Mouse (Mus musculus): Measurements from ENCODE around the gene Clic5. TPM values are rescaled to one million over a fixed set of nuclear protein-coding genes. Genes with fewer than 3 reads are reported as not detected.
"Not testable (repeated sequence)": the region's sequence is repeated elsewhere in the genome, so short reads cannot be mapped to it uniquely, and the experiment has no call there.

Gene Clic5
- total and polyA plus RNA-seq, 2 experiments, result 0.15 to 0.37 TPM

DNA sequence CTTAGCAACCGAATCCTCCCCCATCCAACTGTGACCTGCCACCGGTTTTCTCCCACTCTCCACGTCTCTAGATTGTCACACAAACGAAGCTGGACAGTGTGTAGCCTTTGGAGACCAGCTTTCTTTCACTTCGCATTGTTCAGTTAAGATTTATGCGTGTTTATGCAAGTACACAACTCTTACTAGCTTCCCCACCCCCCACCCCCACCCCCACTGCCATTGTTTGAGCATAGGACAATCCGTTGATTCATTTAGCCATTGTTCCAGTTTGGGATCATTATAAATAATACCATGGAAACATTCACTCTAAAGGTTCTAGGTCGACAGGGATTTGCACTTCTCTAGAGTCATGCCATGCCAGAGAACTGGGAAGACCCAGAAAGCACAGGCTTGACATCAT lies 7.0 kb upstream of the Clic5 start:
- TF ChIP-seq CTCF (IDR thresholded peaks at IDR 0.05; ENCODE audit: low read depth, low read length) (no peak), POLR2A (IDR thresholded peaks at IDR 0.05; ENCODE audit: extremely low read depth, insufficient read depth, low read length) (no peak)
- H3K4me3 ChIP-seq (ENCODE audit: insufficient read depth, low read depth, low read length), result no peak overlapping the region
- DNase-seq (ENCODE audit: extremely low read depth, low read depth, low spot score), result no peak
- H3K4me1 ChIP-seq (ENCODE audit: control insufficient read depth, insufficient read depth, low read length), result no peaks in the 10 kb centered on the region
- H3K79me2 ChIP-seq (ENCODE audit: control insufficient read depth, insufficient read depth, low read length), result no peaks in the 10 kb centered on the region
- 79% methylated on average over 8 of the region's 8 CpGs for WGBS
- H3K9ac ChIP-seq (ENCODE audit: low read depth, low read length), result no peak overlapping the region
- H3K36me3 ChIP-seq (ENCODE audit: control insufficient read depth, insufficient read depth, low read length), result no peaks in the 10 kb centered on the region
- no peaks in the 10 kb centered on the region for H3K27me3 ChIP-seq (ENCODE audit: control insufficient read depth, insufficient read depth, low read length)
- no peak overlapping the region for H3K27ac ChIP-seq (replicated peaks; ENCODE audit: insufficient read depth, low read depth, low read length)

DNA sequence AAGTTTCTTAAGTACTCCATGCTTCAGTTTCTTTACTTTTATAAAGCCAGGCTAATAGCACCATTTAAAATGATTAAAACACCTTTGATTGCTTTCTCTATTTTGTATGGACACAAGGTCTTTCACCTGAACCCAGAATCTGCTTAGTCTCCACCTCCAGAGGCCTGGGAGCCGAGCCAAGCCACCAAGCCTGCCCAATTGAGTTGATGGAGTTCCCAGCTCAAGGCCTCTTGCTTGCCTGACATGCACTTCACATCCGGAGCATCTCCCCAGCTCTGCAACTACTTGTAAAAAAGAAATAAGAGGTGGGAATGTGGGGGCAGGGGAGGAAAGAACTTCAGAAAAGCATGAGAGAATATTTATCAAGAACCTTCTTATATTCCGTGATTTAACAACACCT lies 1.5 kb upstream of the Clic5 start:
- no peak overlapping the region for H3K4me3 ChIP-seq (ENCODE audit: insufficient read depth, low read depth, low read length)
- TF ChIP-seq POLR2A (IDR thresholded peaks at IDR 0.05; ENCODE audit: extremely low read depth, insufficient read depth, low read length), result no peak
- no peak for TF ChIP-seq CTCF (IDR thresholded peaks at IDR 0.05; ENCODE audit: low read depth, low read length)
- no peaks in the 10 kb centered on the region for H3K79me2 ChIP-seq (ENCODE audit: control insufficient read depth, insufficient read depth, low read length)
- no peaks in the 10 kb centered on the region; the same call in 1 of the 2 replicates for H3K4me1 ChIP-seq (ENCODE audit: control insufficient read depth, insufficient read depth, low read length)
- no peaks in the 10 kb centered on the region for H3K36me3 ChIP-seq (ENCODE audit: control insufficient read depth, insufficient read depth, low read length)
- WGBS, result 81% methylated on average over 3 of the region's 3 CpGs
- no peak for DNase-seq (ENCODE audit: extremely low read depth, low read depth, low spot score)
- H3K27ac ChIP-seq (replicated peaks; ENCODE audit: insufficient read depth, low read depth, low read length), result no peak overlapping the region
- no peak overlapping the region for H3K9ac ChIP-seq (ENCODE audit: low read depth, low read length)
- H3K27me3 ChIP-seq (ENCODE audit: control insufficient read depth, insufficient read depth, low read length), result no peaks in the 10 kb centered on the region

- H3K27ac ChIP-seq (replicated peaks; ENCODE audit: insufficient read depth, low read depth, low read length), result not testable (repeated sequence)
These were observed 847 bp upstream of the Clic5 start for GRCm38 (mm10) chr17:44187537-44187936.

DNA sequence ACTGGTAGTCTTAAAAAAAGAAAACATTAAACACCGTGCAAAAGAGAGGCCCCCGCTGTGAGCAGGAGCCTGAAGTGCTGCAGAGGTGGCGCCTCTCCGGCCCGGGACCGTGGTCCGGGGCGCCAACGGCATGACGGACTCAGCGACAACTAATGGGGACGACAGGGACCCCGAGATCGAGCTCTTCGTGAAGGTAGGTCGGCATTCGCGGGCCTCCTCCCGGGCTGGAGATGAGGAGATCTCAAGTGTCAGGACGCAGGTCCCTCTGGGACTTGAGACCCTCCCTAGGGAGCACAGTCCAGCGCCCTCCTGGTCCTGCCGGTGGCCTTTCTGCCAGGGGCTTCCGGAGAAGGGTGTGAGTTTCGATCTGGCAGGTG lies 373 bp downstream of the Clic5 start:
- TF ChIP-seq CTCF (IDR thresholded peaks at IDR 0.05; ENCODE audit: low read depth, low read length) (no peak), POLR2A (IDR thresholded peaks at IDR 0.05; ENCODE audit: extremely low read depth, insufficient read depth, low read length) (no peak)
- H3K4me3 ChIP-seq (ENCODE audit: insufficient read depth, low read depth, low read length), result peak overlapping the region; percentile 41
- peak overlapping the region; percentile 48 for H3K9ac ChIP-seq (ENCODE audit: low read depth, low read length)
- no peak for DNase-seq (ENCODE audit: extremely low read depth, low read depth, low spot score)
- H3K4me1 ChIP-seq (ENCODE audit: control insufficient read depth, insufficient read depth, low read length), result no peaks in the 10 kb centered on the region; the same call in 1 of the 2 replicates
- H3K27me3 ChIP-seq (ENCODE audit: control insufficient read depth, insufficient read depth, low read length), result no peaks in the 10 kb centered on the region
- H3K36me3 ChIP-seq (ENCODE audit: control insufficient read depth, insufficient read depth, low read length), result no peaks in the 10 kb centered on the region
- WGBS, result 1% methylated on average over 24 of the region's 24 CpGs
- no peaks in the 10 kb centered on the region for H3K79me2 ChIP-seq (ENCODE audit: control insufficient read depth, insufficient read depth, low read length)
- no peak overlapping the region for H3K27ac ChIP-seq (replicated peaks; ENCODE audit: insufficient read depth, low read depth, low read length)

More at GRCm38 (mm10) chr17:44187537-44187936, 847 bp upstream of the Clic5 start:
- not testable (repeated sequence) for H3K4me1 ChIP-seq (ENCODE audit: control insufficient read depth, insufficient read depth, low read length); H3K27me3 ChIP-seq (ENCODE audit: control insufficient read depth, insufficient read depth, low read length); DNase-seq (ENCODE audit: extremely low read depth, low read depth, low spot score); H3K36me3 ChIP-seq (ENCODE audit: control insufficient read depth, insufficient read depth, low read length); H3K9ac ChIP-seq (ENCODE audit: low read depth, low read length); H3K79me2 ChIP-seq (ENCODE audit: control insufficient read depth, insufficient read depth, low read length); H3K4me3 ChIP-seq (ENCODE audit: insufficient read depth, low read depth, low read length)

DNA sequence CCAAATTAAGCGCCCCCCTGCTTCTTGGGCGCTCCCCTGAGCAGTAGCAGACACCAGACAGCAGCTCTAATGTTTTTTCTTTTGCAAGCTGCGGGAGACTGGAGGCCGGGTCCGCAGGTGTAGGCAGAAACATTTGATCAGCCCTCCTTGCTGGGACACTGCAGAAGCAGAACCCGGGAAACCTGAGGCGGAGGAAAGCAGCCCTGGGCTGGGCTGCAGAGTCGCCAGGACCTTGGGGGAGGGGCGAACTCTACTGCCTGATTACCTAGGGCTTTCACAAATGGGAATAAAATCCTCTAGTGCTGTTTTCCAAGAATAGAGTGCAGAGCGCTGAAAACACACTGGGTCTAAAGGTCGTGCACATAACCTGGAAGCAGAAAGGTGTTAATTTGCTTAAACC lies 1.3 kb downstream of the Clic5 start:
- Histone ChIP-seq H3K4me1 (ENCODE audit: control insufficient read depth, insufficient read depth, low read length) (no peaks in the 10 kb centered on the region; the same call in 1 of the 2 replicates), H3K27ac (replicated peaks; ENCODE audit: insufficient read depth, low read depth, low read length) (no peak overlapping the region), H3K9ac (ENCODE audit: low read depth, low read length) (no peak overlapping the region), H3K4me3 (ENCODE audit: insufficient read depth, low read depth, low read length) (peak overlapping the region; percentile 0; the same call in 1 of the 2 replicates), H3K27me3 (ENCODE audit: control insufficient read depth, insufficient read depth, low read length) (no peaks in the 10 kb centered on the region), H3K36me3 (ENCODE audit: control insufficient read depth, insufficient read depth, low read length) (no peaks in the 10 kb centered on the region), H3K79me2 (ENCODE audit: control insufficient read depth, insufficient read depth, low read length) (no peaks in the 10 kb centered on the region)
- WGBS, result 9% methylated on average over 11 of the region's 11 CpGs
- peak; percentile 65 for DNase-seq (ENCODE audit: extremely low read depth, low read depth, low spot score)
- TF ChIP-seq CTCF (IDR thresholded peaks at IDR 0.05; ENCODE audit: low read depth, low read length) (no peak), POLR2A (IDR thresholded peaks at IDR 0.05; ENCODE audit: extremely low read depth, insufficient read depth, low read length) (no peak)

GRCm38 (mm10) chr17:44190246-44190645 lies 1.9 kb downstream of the Clic5 start:
- H3K4me3 ChIP-seq (ENCODE audit: insufficient read depth, low read depth, low read length), result no peak overlapping the region
- no peak overlapping the region for H3K9ac ChIP-seq (ENCODE audit: low read depth, low read length)
- H3K4me1 ChIP-seq (ENCODE audit: control insufficient read depth, insufficient read depth, low read length), result no peaks in the 10 kb centered on the region; the same call in 1 of the 2 replicates
- DNase-seq (ENCODE audit: extremely low read depth, low read depth, low spot score), result no peak
- TF ChIP-seq CTCF (IDR thresholded peaks at IDR 0.05; ENCODE audit: low read depth, low read length) (no peak), POLR2A (IDR thresholded peaks at IDR 0.05; ENCODE audit: extremely low read depth, insufficient read depth, low read length) (no peak)
- WGBS, result 87% methylated on average over 7 of the region's 7 CpGs
- H3K36me3 ChIP-seq (ENCODE audit: control insufficient read depth, insufficient read depth, low read length), result no peaks in the 10 kb centered on the region
- no peaks in the 10 kb centered on the region for H3K79me2 ChIP-seq (ENCODE audit: control insufficient read depth, insufficient read depth, low read length)
- H3K27me3 ChIP-seq (ENCODE audit: control insufficient read depth, insufficient read depth, low read length), result no peaks in the 10 kb centered on the region
- no peak overlapping the region for H3K27ac ChIP-seq (replicated peaks; ENCODE audit: insufficient read depth, low read depth, low read length)
